In genomic region chr16:11406622-11407021, GRCm38 (mm10) we compare ENCODE assay signal across 23 mouse cellular contexts.
DNase-seq lines count a peak whose midpoint lies in the region; ATAC-seq and TF ChIP-seq lines count a peak whose summit lies in the region.
"Had no signal": no experiment of that assay in that cellular context is flagged by ENCODE, and none has a peak within 500 bp of the region (broad histone marks: within the 10 kb centered on the region; RNA-seq: fewer than 3 reads in every experiment).

No protein-coding gene starts in this region.

- WGBS in kidney, embryonic 16.5 days: 88% methylated on average over 9 of the region's 9 CpGs

- no peak for TF ChIP-seq POLR2A in testis, adult 2 months (IDR thresholded peaks at IDR 0.05; ENCODE audit: control insufficient read depth, low read depth, low read length)

- TF ChIP-seq CTCF in testis, adult 2 months (IDR thresholded peaks at IDR 0.05; ENCODE audit: control insufficient read depth, insufficient read depth, insufficient replicate concordance, low read depth, low read length): no peak

- no peaks in the 10 kb centered on the region for H3K27me3 ChIP-seq in kidney, embryonic 16.5 days (ENCODE audit: insufficient read depth, low read length)
- no peaks in the 10 kb centered on the region for H3K27me3 ChIP-seq in testis, adult 2 months (ENCODE audit: control insufficient read depth, insufficient read depth, low read length)
- H3K27me3 ChIP-seq: CH12.LX; forebrain, embryonic 13.5 days; hindbrain, embryonic 12.5 days; hindbrain, embryonic 15.5 days; Patski had no signal

- no peak overlapping the region for H3K4me3 ChIP-seq in kidney, embryonic 16.5 days (ENCODE audit: low read length)
- H3K4me3 ChIP-seq in testis, adult 2 months (ENCODE audit: control insufficient read depth, low read depth, low read length): peak overlapping the region; percentile 40
- H3K4me3 ChIP-seq: forebrain, embryonic 10.5 days; forebrain, embryonic 13.5 days; hindbrain, embryonic 12.5 days; hindbrain, embryonic 15.5 days had no signal

- DNase-seq in kidney, adult 18-20 months: peak; percentile 55
- no peak for DNase-seq in kidney, adult 11 months
- DNase-seq in kidney, adult 8-10 months: no peak
- DNase-seq in testis, postnatal 14 days (ENCODE audit: low spot score): no peak
- DNase-seq: adrenal gland, adult 2 months; adrenal gland, postnatal 25 days; B cell, adult 2 months; cerebellum, adult 18-20 months; cerebellum, adult 9-10 months; cerebellum, postnatal 14 days; gastrocnemius, postnatal 10 days; gastrocnemius, postnatal 36 days had no signal

- no peak overlapping the region for H3K9ac ChIP-seq in kidney, embryonic 16.5 days (replicated peaks; ENCODE audit: low read length)
- H3K9ac ChIP-seq: forebrain, embryonic 13.5 days; hindbrain, embryonic 12.5 days; hindbrain, embryonic 15.5 days had no signal

- peaks cover 12% of the 10 kb centered on the region; the same call in 1 of the 2 replicates for H3K4me1 ChIP-seq in kidney, embryonic 16.5 days (ENCODE audit: insufficient read depth, low read length)
- H3K4me1 ChIP-seq in testis, adult 2 months (ENCODE audit: control insufficient read depth, insufficient read depth, low read length): peaks cover 4% of the 10 kb centered on the region
- H3K4me1 ChIP-seq: forebrain, embryonic 10.5 days; forebrain, embryonic 13.5 days; hindbrain, embryonic 12.5 days; hindbrain, embryonic 15.5 days had no signal

- H3K9me3 ChIP-seq in kidney, embryonic 16.5 days (ENCODE audit: low read length): no peaks in the 10 kb centered on the region
- H3K9me3 ChIP-seq: forebrain, embryonic 10.5 days; forebrain, embryonic 13.5 days; G1E; hindbrain, embryonic 12.5 days; hindbrain, embryonic 15.5 days had no signal

- H3K4me2 ChIP-seq in kidney, embryonic 16.5 days (replicated peaks; ENCODE audit: low read depth, low read length): no peak overlapping the region
- H3K4me2 ChIP-seq: forebrain, embryonic 13.5 days; heart, embryonic 11.5 days; hindbrain, embryonic 12.5 days; hindbrain, embryonic 15.5 days had no signal

- ATAC-seq in kidney, embryonic 16.5 days (ENCODE audit: low FRiP score, low TSS enrichment): peak; percentile 49; the same call in 1 of the 2 replicates
- ATAC-seq: forebrain, embryonic 13.5 days; forebrain, embryonic 16.5 days; Patski had no signal

- H3K36me3 ChIP-seq in kidney, embryonic 16.5 days (ENCODE audit: insufficient read depth, low read length): peaks cover 3% of the 10 kb centered on the region; the same call in 1 of the 2 replicates
- H3K36me3 ChIP-seq in testis, adult 2 months (ENCODE audit: control insufficient read depth, insufficient read depth, low read length): no peaks in the 10 kb centered on the region

- H3K27ac ChIP-seq in kidney, embryonic 16.5 days (ENCODE audit: low read length): peak overlapping the region; percentile 80
- H3K27ac ChIP-seq in testis, adult 2 months (ENCODE audit: control insufficient read depth, insufficient read depth, low read depth, low read length): no peak overlapping the region
- H3K27ac ChIP-seq: forebrain, embryonic 10.5 days; forebrain, embryonic 13.5 days; hindbrain, embryonic 12.5 days; hindbrain, embryonic 15.5 days had no signal
